Mouse (Mus musculus) midbrain, embryonic 13.5 days (tissue): ENCODE measurements around the gene Larp1. TPM values are rescaled to one million over a fixed set of nuclear protein-coding genes. Genes with fewer than 3 reads are reported as not detected.

Experiments
- ATAC-seq: fragments of 200-750 bp; cut with Nextera tagmentation; 2 replicates; pipeline ENCODE4 v1.8.0; 2017; ENCODE audit warnings: mild to moderate bottlenecking, moderate TSS enrichment, moderate library complexity
- H3K27ac ChIP-seq: fragments of 300-500 bp; sonication (generic); 2 replicates; pipeline ENCODE4 v1.5.1; 2015; ENCODE audit warnings: inconsistent platforms, mild to moderate bottlenecking, moderate library complexity
- H3K27me3 ChIP-seq: fragments of 300-500 bp; sonication (generic); 2 replicates; pipeline ENCODE4 v1.6.1; 2015; ENCODE audit warnings: mild to moderate bottlenecking, inconsistent platforms
- H3K36me3 ChIP-seq: fragments of 300-500 bp; sonication (generic); 2 replicates; pipeline ENCODE4 v1.6.1; 2015; ENCODE audit warnings: mild to moderate bottlenecking, inconsistent platforms
- H3K4me1 ChIP-seq: fragments of 300-500 bp; sonication (generic); replicated peaks from 2 replicates; pipeline ENCODE4 v1.6.1; 2015; ENCODE audit warnings: inconsistent platforms
- H3K4me2 ChIP-seq: fragments of 300-500 bp; sonication (generic); replicated peaks from 2 replicates; pipeline ENCODE4 v1.6.1; 2015; ENCODE audit warnings: moderate library complexity, mild to moderate bottlenecking, inconsistent platforms
- H3K4me3 ChIP-seq: fragments of 300-500 bp; sonication (generic); replicated peaks from 2 replicates; pipeline ENCODE4 v1.5.1; 2015; ENCODE audit warnings: mild to moderate bottlenecking, inconsistent platforms
- H3K9ac ChIP-seq: fragments of 300-500 bp; sonication (generic); replicated peaks from 2 replicates; pipeline ENCODE4 v1.6.1; 2015; ENCODE audit warnings: mild to moderate bottlenecking, inconsistent platforms
- H3K9me3 ChIP-seq: fragments of 300-500 bp; sonication (generic); 2 replicates; pipeline ENCODE4 v1.6.1; 2016; ENCODE audit warnings: mild to moderate bottlenecking, inconsistent platforms
- WGBS: fragments of 180-500 bp; shearing (Covaris S2); methylation state at CpG from one replicate; pipeline ENCODE4 v1.1.7; 2015; 5-methylcytosine and 5-hydroxymethylcytosine counted together
- polyA plus RNA-seq: library from polyadenylated mRNA; unstranded; fragments of >200 nt; fragmentation: Nextera tagmentation; extraction: Ambion mirVana; gene quantifications from 2 replicates; pipeline ENCODE4 v1.2.1, GENCODE M21; 2015

Gene Larp1
- polyA plus RNA-seq, 1 experiment from 2014 or later = 15.8 TPM

- no peaks in the 10 kb centered on the region for H3K36me3 ChIP-seq
- H3K27me3 ChIP-seq = no peaks in the 10 kb centered on the region
- H3K4me2 ChIP-seq = no peak overlapping the region
- no peak overlapping the region for H3K27ac ChIP-seq
- no peak overlapping the region for H3K4me3 ChIP-seq
- no peak for ATAC-seq
- no peak overlapping the region for H3K9ac ChIP-seq
- H3K4me1 ChIP-seq = no peaks in the 10 kb centered on the region
- WGBS = 84% methylated on average over 12 of the region's 12 CpGs
- no peaks in the 10 kb centered on the region for H3K9me3 ChIP-seq
Measured at GRCm38 (mm10) chr11:57981083-57981809, 27.6 kb upstream of the Larp1 start.

- ATAC-seq = no peak
- 52% methylated on average over 16 of the region's 16 CpGs for WGBS
- Histone ChIP-seq H3K36me3 (no peaks in the 10 kb centered on the region), H3K4me2 (no peak overlapping the region), H3K27ac (no peak overlapping the region), H3K9me3 (no peaks in the 10 kb centered on the region), H3K27me3 (no peaks in the 10 kb centered on the region), H3K9ac (no peak overlapping the region), H3K4me1 (no peaks in the 10 kb centered on the region), H3K4me3 (no peak overlapping the region)
Measured at GRCm38 (mm10) chr11:57983480-57984342, 25.2 kb upstream of the Larp1 start.

GRCm38 (mm10) chr11:57984343-57984666, 24.6 kb upstream of the Larp1 start:
- H3K4me2 ChIP-seq = no peak overlapping the region
- 46% methylated on average over 3 of the region's 3 CpGs for WGBS
- no peak for ATAC-seq

GRCm38 (mm10) chr11:57985485-57985884, 23.4 kb upstream of the Larp1 start:
- 93% methylated on average over 2 of the region's 3 CpGs for WGBS
- H3K4me1 ChIP-seq = no peaks in the 10 kb centered on the region
- no peaks in the 10 kb centered on the region for H3K36me3 ChIP-seq
- H3K4me3 ChIP-seq = no peak overlapping the region
- H3K9me3 ChIP-seq = no peaks in the 10 kb centered on the region
- H3K4me2 ChIP-seq = no peak overlapping the region
- no peak overlapping the region for H3K9ac ChIP-seq
- no peak for ATAC-seq
- no peak overlapping the region for H3K27ac ChIP-seq
- H3K27me3 ChIP-seq = no peaks in the 10 kb centered on the region

More at GRCm38 (mm10) chr11:57984343-57984666, 24.6 kb upstream of the Larp1 start:
- Histone ChIP-seq H3K36me3 (no peaks in the 10 kb centered on the region), H3K27ac (no peak overlapping the region), H3K4me1 (no peaks in the 10 kb centered on the region), H3K9me3 (no peaks in the 10 kb centered on the region), H3K4me3 (no peak overlapping the region), H3K9ac (no peak overlapping the region), H3K27me3 (no peaks in the 10 kb centered on the region)

GRCm38 (mm10) chr11:57986053-57986452, 22.8 kb upstream of the Larp1 start:
- ATAC-seq = no peak

GRCm38 (mm10) chr11:57986456-57986855, 22.4 kb upstream of the Larp1 start:
- H3K4me3 ChIP-seq = no peak overlapping the region

More at GRCm38 (mm10) chr11:57986053-57986452, 22.8 kb upstream of the Larp1 start:
- 90% methylated on average over 6 of the region's 6 CpGs for WGBS
- no peaks in the 10 kb centered on the region for H3K4me1 ChIP-seq
- no peak overlapping the region for H3K27ac ChIP-seq
- no peaks in the 10 kb centered on the region for H3K27me3 ChIP-seq
- no peaks in the 10 kb centered on the region for H3K9me3 ChIP-seq
- H3K4me2 ChIP-seq = no peak overlapping the region
- H3K36me3 ChIP-seq = no peaks in the 10 kb centered on the region
- H3K9ac ChIP-seq = no peak overlapping the region
- H3K4me3 ChIP-seq = no peak overlapping the region

GRCm38 (mm10) chr11:57986861-57987260, 22.0 kb upstream of the Larp1 start:
- no peaks in the 10 kb centered on the region for H3K36me3 ChIP-seq
- H3K27ac ChIP-seq = no peak overlapping the region
- no peaks in the 10 kb centered on the region for H3K27me3 ChIP-seq
- no peak overlapping the region for H3K4me3 ChIP-seq
- H3K4me1 ChIP-seq = no peaks in the 10 kb centered on the region
- no peak for ATAC-seq
- no peak overlapping the region for H3K4me2 ChIP-seq
- no peaks in the 10 kb centered on the region for H3K9me3 ChIP-seq
- no peak overlapping the region for H3K9ac ChIP-seq
- 96% methylated on average over 7 of the region's 7 CpGs for WGBS

More at GRCm38 (mm10) chr11:57986456-57986855, 22.4 kb upstream of the Larp1 start:
- H3K4me1 ChIP-seq = no peaks in the 10 kb centered on the region
- H3K36me3 ChIP-seq = no peaks in the 10 kb centered on the region
- no peak overlapping the region for H3K4me2 ChIP-seq
- 91% methylated on average over 6 of the region's 6 CpGs for WGBS
- no peaks in the 10 kb centered on the region for H3K9me3 ChIP-seq
- ATAC-seq = no peak
- H3K9ac ChIP-seq = no peak overlapping the region
- no peak overlapping the region for H3K27ac ChIP-seq
- no peaks in the 10 kb centered on the region for H3K27me3 ChIP-seq

- Histone ChIP-seq H3K4me2 (no peak overlapping the region), H3K4me3 (no peak overlapping the region), H3K4me1 (no peaks in the 10 kb centered on the region), H3K9ac (no peak overlapping the region), H3K36me3 (no peaks in the 10 kb centered on the region), H3K27ac (no peak overlapping the region), H3K27me3 (no peaks in the 10 kb centered on the region), H3K9me3 (no peaks in the 10 kb centered on the region)
- WGBS = 89% methylated on average over 7 of the region's 7 CpGs
- no peak for ATAC-seq
Measured at GRCm38 (mm10) chr11:57998168-57998567, 10.7 kb upstream of the Larp1 start.

GRCm38 (mm10) chr11:57998872-57999271, 10.0 kb upstream of the Larp1 start:
- H3K36me3 ChIP-seq = no peaks in the 10 kb centered on the region
- H3K4me1 ChIP-seq = no peaks in the 10 kb centered on the region
- WGBS = 6% methylated on average over 1 of the region's 1 CpGs
- no peak overlapping the region for H3K4me2 ChIP-seq
- no peak overlapping the region for H3K4me3 ChIP-seq
- H3K9ac ChIP-seq = no peak overlapping the region
- no peaks in the 10 kb centered on the region for H3K27me3 ChIP-seq
- no peak for ATAC-seq
- H3K27ac ChIP-seq = no peak overlapping the region
- no peaks in the 10 kb centered on the region for H3K9me3 ChIP-seq

GRCm38 (mm10) chr11:58003126-58003525, 5.7 kb upstream of the Larp1 start:
- H3K4me1 ChIP-seq = peaks cover 4% of the 10 kb centered on the region
- no peak overlapping the region for H3K4me2 ChIP-seq
- no peak overlapping the region for H3K4me3 ChIP-seq
- no peak overlapping the region for H3K27ac ChIP-seq
- no peaks in the 10 kb centered on the region for H3K9me3 ChIP-seq
- 87% methylated on average over 8 of the region's 8 CpGs for WGBS
- H3K27me3 ChIP-seq = no peaks in the 10 kb centered on the region
- H3K9ac ChIP-seq = no peak overlapping the region
- no peaks in the 10 kb centered on the region for H3K36me3 ChIP-seq
- ATAC-seq = no peak

GRCm38 (mm10) chr11:58003734-58004133, 5.1 kb upstream of the Larp1 start:
- 66% methylated on average over 6 of the region's 6 CpGs for WGBS
- H3K4me2 ChIP-seq = no peak overlapping the region
- H3K27ac ChIP-seq = no peak overlapping the region
- H3K36me3 ChIP-seq = no peaks in the 10 kb centered on the region
- no peaks in the 10 kb centered on the region for H3K9me3 ChIP-seq
- no peaks in the 10 kb centered on the region for H3K27me3 ChIP-seq
- H3K4me3 ChIP-seq = no peak overlapping the region
- ATAC-seq = no peak
- no peak overlapping the region for H3K9ac ChIP-seq
- H3K4me1 ChIP-seq = peaks cover 7% of the 10 kb centered on the region

GRCm38 (mm10) chr11:58005110-58005509, 3.8 kb upstream of the Larp1 start:
- no peaks in the 10 kb centered on the region for H3K27me3 ChIP-seq
- no peaks in the 10 kb centered on the region for H3K36me3 ChIP-seq
- peaks cover 8% of the 10 kb centered on the region for H3K4me1 ChIP-seq
- no peak for ATAC-seq
- no peak overlapping the region for H3K4me2 ChIP-seq
- H3K4me3 ChIP-seq = no peak overlapping the region
- H3K9me3 ChIP-seq = no peaks in the 10 kb centered on the region
- H3K27ac ChIP-seq = no peak overlapping the region
- H3K9ac ChIP-seq = no peak overlapping the region
